Mouse (Mus musculus) heart, adult 2 months (tissue): ENCODE measurements around the gene Nt5dc3. TPM values are rescaled to one million over a fixed set of nuclear protein-coding genes. Genes with fewer than 3 reads are reported as not detected.

Experiments used
- DNase-seq, 2 experiments: peaks; one replicate each; pipeline ENCODE4 v3.0.0; 2021
- H3K27ac ChIP-seq: fragments of 200-600 bp; 2 replicates; pipeline ENCODE4 v1.8.1; 2022
- H3K27me3 ChIP-seq: fragments of 200-500 bp; 2 replicates; pipeline ENCODE4 v1.6.1; 2012; ENCODE audit warnings: mild to moderate bottlenecking, low read length, inconsistent platforms, mixed read lengths; ENCODE audit not compliant: control insufficient read depth, insufficient read depth
- H3K36me3 ChIP-seq: fragments of 200-500 bp; 2 replicates; pipeline ENCODE4 v1.6.1; 2012; ENCODE audit warnings: low read length, inconsistent platforms; ENCODE audit not compliant: control insufficient read depth, insufficient read depth
- H3K4me1 ChIP-seq: fragments of 200-500 bp; 2 replicates; pipeline ENCODE4 v1.6.1; 2011; ENCODE audit warnings: low read length; ENCODE audit not compliant: control insufficient read depth, insufficient read depth
- H3K4me3 ChIP-seq: fragments of 200-600 bp; 2 replicates; pipeline ENCODE4 v1.8.1; 2022
- H3K79me2 ChIP-seq: fragments of 200-500 bp; replicated peaks from 2 replicates; pipeline ENCODE4 v1.6.1; 2012; ENCODE audit warnings: mild to moderate bottlenecking, inconsistent platforms, low read length, moderate library complexity, mixed read lengths; ENCODE audit not compliant: control insufficient read depth, insufficient read depth
- H3K9ac ChIP-seq: fragments of 200-500 bp; 2 replicates; pipeline ENCODE4 v1.6.1; 2012; ENCODE audit warnings: low read depth, mild to moderate bottlenecking, control low read depth, inconsistent platforms, low read length, mixed read lengths
- CTCF ChIP-seq: fragments of 200-600 bp; IDR thresholded peaks from 2 replicates; pipeline ENCODE4 v1.8.1; 2022; ENCODE audit warnings: antibody characterized with exemption, mild to moderate bottlenecking, moderate library complexity
- EP300 ChIP-seq: fragments of 200-500 bp; IDR thresholded peaks from 2 replicates; pipeline ENCODE4 v1.6.1; 2011; ENCODE audit warnings: low read depth, low read length, control low read depth; ENCODE audit not compliant: insufficient read depth
- POLR2A ChIP-seq: fragments of 200-500 bp; IDR thresholded peaks from 2 replicates; pipeline ENCODE4 v1.6.1; 2011; ENCODE audit warnings: mild to moderate bottlenecking, low read depth, low read length, control low read depth; ENCODE audit not compliant: insufficient read depth
- WGBS: fragments of 180-500 bp; shearing (Covaris S2); methylation state at CpG from one replicate; pipeline ENCODE4 v1.1.7; 2018; 5-methylcytosine and 5-hydroxymethylcytosine counted together
- intact Hi-C: fragments of 180-260 bp; cut with DNase I; formaldehyde crosslinking; loops from one replicate; pipeline ENCODE4 v1.15.1; 2025
- polyA plus RNA-seq: library from polyadenylated mRNA; depleted of rRNA; stranded (reverse); fragments of >200 nt; gene quantifications from 2 replicates; pipeline ENCODE4 v1.2.3, GENCODE M21; 2012
- total RNA-seq, 2 experiments: library from RNA; stranded (reverse); gene quantifications; 2 replicates each; pipeline ENCODE4 v1.2.3; 2021

Nt5dc3 gene
- total and polyA plus RNA-seq, 3 experiments = 25.3 to 36.6 (median 33.9) TPM

GRCm38 (mm10) chr10:86796073-86796741 lies 17.4 kb downstream of the Nt5dc3 start:
- peaks cover 13% of the 10 kb centered on the region for H3K4me1 ChIP-seq
- TF ChIP-seq CTCF (no peak), EP300 (no peak), POLR2A (no peak)
- no peak overlapping the region for H3K9ac ChIP-seq
- 90% methylated on average over 5 of the region's 5 CpGs for WGBS
- H3K4me3 ChIP-seq = no peak overlapping the region
- no peaks in the 10 kb centered on the region; the same call in 1 of the 2 replicates for H3K36me3 ChIP-seq
- no peak for DNase-seq
- H3K79me2 ChIP-seq = no peaks in the 10 kb centered on the region
- intact Hi-C loops = no loop called here
- H3K27ac ChIP-seq = peak overlapping the region; percentile 85
- H3K27me3 ChIP-seq = no peaks in the 10 kb centered on the region

- DNase-seq = no peak
- H3K27me3 ChIP-seq = no peaks in the 10 kb centered on the region
- peaks cover 2% of the 10 kb centered on the region; the same call in 1 of the 2 replicates for H3K36me3 ChIP-seq
- H3K79me2 ChIP-seq = peaks cover 5% of the 10 kb centered on the region; the same call in 1 of the 2 replicates
- H3K9ac ChIP-seq = no peak overlapping the region
- peaks cover 8% of the 10 kb centered on the region for H3K4me1 ChIP-seq
- no peak for TF ChIP-seq EP300
- TF ChIP-seq CTCF = no peak
- no peak for TF ChIP-seq POLR2A
- intact Hi-C loops = no loop called here
- WGBS = 97% methylated on average over 1 of the region's 1 CpGs
- no peak overlapping the region for H3K27ac ChIP-seq
- H3K4me3 ChIP-seq = no peak overlapping the region
These were observed 28.6 kb downstream of the Nt5dc3 start for GRCm38 (mm10) chr10:86807362-86807761.

GRCm38 (mm10) chr10:86808013-86808758 lies 29.4 kb downstream of the Nt5dc3 start:
- 46% methylated on average over 15 of the region's 15 CpGs for WGBS
- DNase-seq = no peak
- Histone ChIP-seq H3K36me3 (peaks cover 2% of the 10 kb centered on the region; the same call in 1 of the 2 replicates), H3K27ac (peak overlapping the region; percentile 31), H3K4me1 (peaks cover 8% of the 10 kb centered on the region), H3K4me3 (no peak overlapping the region), H3K9ac (no peak overlapping the region), H3K27me3 (no peaks in the 10 kb centered on the region), H3K79me2 (peaks cover 5% of the 10 kb centered on the region; the same call in 1 of the 2 replicates)
- intact Hi-C loops = no loop called here
- TF ChIP-seq EP300 (no peak), POLR2A (no peak)

GRCm38 (mm10) chr10:86810000-86810399 lies 31.2 kb downstream of the Nt5dc3 start:
- H3K27me3 ChIP-seq = no peaks in the 10 kb centered on the region
- WGBS = 82% methylated on average over 9 of the region's 9 CpGs
- TF ChIP-seq EP300 = no peak
- 0 out of 2 replicates have a peak, but pooled peaks cover 2% of the 10 kb centered on the region for H3K79me2 ChIP-seq
- intact Hi-C loops = no loop called here
- no peak overlapping the region for H3K9ac ChIP-seq
- H3K4me1 ChIP-seq = peaks cover 14% of the 10 kb centered on the region
- H3K36me3 ChIP-seq = peaks cover 2% of the 10 kb centered on the region; the same call in 1 of the 2 replicates
- no peak overlapping the region for H3K27ac ChIP-seq
- H3K4me3 ChIP-seq = no peak overlapping the region
- no peak for DNase-seq

GRCm38 (mm10) chr10:86810612-86811011 lies 31.8 kb downstream of the Nt5dc3 start:
- WGBS = 84% methylated on average over 5 of the region's 5 CpGs
- intact Hi-C loops = no loop called here
- TF ChIP-seq CTCF = no peak
- TF ChIP-seq POLR2A = no peak
- TF ChIP-seq EP300 = no peak
- Histone ChIP-seq H3K27ac (no peak overlapping the region), H3K79me2 (0 out of 2 replicates have a peak, but pooled peaks cover 1% of the 10 kb centered on the region), H3K4me3 (no peak overlapping the region), H3K4me1 (peaks cover 14% of the 10 kb centered on the region), H3K36me3 (peaks cover 2% of the 10 kb centered on the region; the same call in 1 of the 2 replicates), H3K9ac (no peak overlapping the region), H3K27me3 (no peaks in the 10 kb centered on the region)
- DNase-seq = no peak
